Comparison of ENCODE assay signal across 13 mouse cellular contexts in the genomic region with DNA sequence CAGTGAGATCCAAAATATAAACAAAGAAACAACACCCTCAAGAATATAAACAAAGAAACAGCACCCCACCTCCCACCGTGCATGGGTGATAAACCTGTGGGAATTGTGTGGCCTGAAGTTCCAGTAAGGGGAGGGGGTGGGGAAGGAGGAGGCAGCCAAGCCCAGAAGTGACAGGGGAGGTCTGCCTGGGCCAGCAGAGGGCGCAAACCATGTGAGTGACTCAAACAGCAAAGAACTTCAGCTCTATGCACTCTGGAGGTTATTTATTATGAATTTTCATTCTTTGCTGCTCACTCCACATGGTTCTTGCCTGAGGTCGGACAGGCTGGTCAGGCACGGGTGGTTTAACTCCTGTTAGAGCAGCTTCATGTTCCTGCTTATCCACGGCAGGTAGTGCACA. TPM values are rescaled to one million over a fixed set of nuclear protein-coding genes. Genes with fewer than 3 reads are reported as not detected.
DNase-seq lines count a peak whose midpoint lies in the region; ATAC-seq lines count a peak whose summit lies in the region.
"Not testable (repeated sequence)": the region's sequence is repeated elsewhere in the genome, so short reads cannot be mapped to it uniquely, and the experiment has no call there.
"Had no signal": no experiment of that assay in that cellular context is flagged by ENCODE, and none has a peak within 500 bp of the region (broad histone marks: within the 10 kb centered on the region; RNA-seq: fewer than 3 reads in every experiment).

No protein-coding gene starts in this region.

- H3K27ac ChIP-seq in embryonic facial prominence, embryonic 11.5 days (replicated peaks; ENCODE audit: low read depth, low read length), result not testable (repeated sequence)

- not testable (repeated sequence) for H3K36me3 ChIP-seq in embryonic facial prominence, embryonic 11.5 days (replicated peaks; ENCODE audit: control insufficient read depth, insufficient read depth, low read depth, low read length)

- H3K27me3 ChIP-seq in embryonic facial prominence, embryonic 11.5 days (ENCODE audit: control insufficient read depth, insufficient read depth, low read length), result not testable (repeated sequence)

- WGBS in embryonic facial prominence, embryonic 11.5 days, result 35% methylated on average over 5 of the region's 5 CpGs

- not testable (repeated sequence) for H3K9me3 ChIP-seq in embryonic facial prominence, embryonic 11.5 days (replicated peaks; ENCODE audit: control insufficient read depth, low read length)

- not testable (repeated sequence) for H3K9ac ChIP-seq in embryonic facial prominence, embryonic 11.5 days (replicated peaks; ENCODE audit: low read length)

- DNase-seq in ES-CJ7 (ENCODE audit: low read depth, low spot score), result peak; percentile 67
- peak; percentile 36 to 56 for DNase-seq in adrenal gland, postnatal 36 days
- DNase-seq in embryonic facial prominence, embryonic 11.5 days (ENCODE audit: low spot score), result peak; percentile 68
- peak; percentile 45 for DNase-seq in heart, postnatal 4 days
- DNase-seq in kidney, postnatal 4 days, result peak; percentile 74 to 75
- DNase-seq in lung, postnatal 14 days, result peak; percentile 33
- peak; percentile 30 for DNase-seq in right cerebral cortex, postnatal 14 days

- H3K4me3 ChIP-seq in embryonic facial prominence, embryonic 11.5 days (ENCODE audit: low read depth, low read length), result not testable (repeated sequence)

- H3K4me2 ChIP-seq in embryonic facial prominence, embryonic 11.5 days (ENCODE audit: low read depth, low read length), result not testable (repeated sequence)

- ATAC-seq in embryonic facial prominence, embryonic 11.5 days (replicated peaks; ENCODE audit: insufficient number of reproducible peaks, low FRiP score, low TSS enrichment, low read depth), result not testable (repeated sequence)

- H3K4me1 ChIP-seq in embryonic facial prominence, embryonic 11.5 days (ENCODE audit: control insufficient read depth, insufficient read depth, low read length), result not testable (repeated sequence)

RNA-seq across cellular contexts. Expression of gene Gzmf, which starts 6.2 kb away (rescaled TPM):
- total RNA-seq in adrenal gland, postnatal 36 days (2021), result not detected
- not detected in 2 replicates for polyA plus RNA-seq in embryonic facial prominence, embryonic 11.5 days (2014; fragmentation: Nextera tagmentation; extraction: Ambion mirVana)
- total RNA-seq in heart, postnatal 4 days (2021), result not detected
- total RNA-seq: heart, adult 18-20 months; left cerebral cortex, adult 8-10 months; megakaryocyte, adult 5-6 weeks had no signal
- polyA plus RNA-seq: erythroblast, embryonic 14.5 days; intestine, embryonic 15.5 days; stomach, embryonic 16.5 days had no signal

RNA-seq across cellular contexts. Expression of gene Gzmc, which starts 29.4 kb away (rescaled TPM):
- not detected for total RNA-seq in adrenal gland, postnatal 36 days (2021)
- polyA plus RNA-seq in embryonic facial prominence, embryonic 11.5 days (2014; fragmentation: Nextera tagmentation; extraction: Ambion mirVana), result not detected in 2 replicates
- total RNA-seq in heart, postnatal 4 days (2021), result not detected
- total RNA-seq: heart, adult 18-20 months; left cerebral cortex, adult 8-10 months had no signal
- polyA plus RNA-seq: erythroblast, embryonic 14.5 days; intestine, embryonic 15.5 days; stomach, embryonic 16.5 days had no signal

RNA-seq across cellular contexts. Expression of gene Gzmn, which starts 30.6 kb away (rescaled TPM):
- total RNA-seq in adrenal gland, postnatal 36 days (2021), result not detected
- not detected in 2 replicates for polyA plus RNA-seq in embryonic facial prominence, embryonic 11.5 days (2014; fragmentation: Nextera tagmentation; extraction: Ambion mirVana)
- not detected for total RNA-seq in heart, postnatal 4 days (2021)
- total RNA-seq: heart, adult 18-20 months; left cerebral cortex, adult 8-10 months; megakaryocyte, adult 5-6 weeks had no signal
- polyA plus RNA-seq: erythroblast, embryonic 14.5 days; intestine, embryonic 15.5 days; stomach, embryonic 16.5 days had no signal

RNA-seq across cellular contexts. Expression of gene Gzmg, which starts 45.6 kb away (rescaled TPM):
- total RNA-seq in adrenal gland, postnatal 36 days (2021), result not detected
- not detected in 2 replicates for polyA plus RNA-seq in embryonic facial prominence, embryonic 11.5 days (2014; fragmentation: Nextera tagmentation; extraction: Ambion mirVana)
- total RNA-seq in heart, postnatal 4 days (2021), result not detected
- total RNA-seq: heart, adult 18-20 months; left cerebral cortex, adult 8-10 months; megakaryocyte, adult 5-6 weeks had no signal
- polyA plus RNA-seq: erythroblast, embryonic 14.5 days; intestine, embryonic 15.5 days; stomach, embryonic 16.5 days had no signal

RNA-seq across cellular contexts. Expression of gene Gzmb, which starts 57.0 kb away (rescaled TPM):
- under 1 TPM; 0.20 to 0.33 TPM for total RNA-seq in adrenal gland, postnatal 36 days (2021)
- not detected in 2 replicates for polyA plus RNA-seq in embryonic facial prominence, embryonic 11.5 days (2014; fragmentation: Nextera tagmentation; extraction: Ambion mirVana)
- total RNA-seq in heart, postnatal 4 days (2021), result not detected
- total RNA-seq: left cerebral cortex, adult 8-10 months had no signal
- polyA plus RNA-seq: erythroblast, embryonic 14.5 days had no signal
